Mouse (Mus musculus): ENCODE results near the gene Wfs1. TPM values are rescaled to one million over a fixed set of nuclear protein-coding genes. Genes with fewer than 3 reads are reported as not detected.

Gene Wfs1
- polyA plus RNA-seq, 1 experiment from 2014 or later = 7.4 TPM

- no peak for ATAC-seq (ENCODE audit: low read depth)
- no peak overlapping the region for H3K27ac ChIP-seq (ENCODE audit: low read depth, low read length)
- 96% methylated on average over 4 of the region's 4 CpGs for WGBS
These were observed 72.4 kb downstream of the Wfs1 start for GRCm38 (mm10) chr5:36916581-36916980.

More at GRCm38 (mm10) chr5:36916581-36916980, 72.4 kb downstream of the Wfs1 start:
- Histone ChIP-seq H3K4me2 (ENCODE audit: low read depth, low read length) (no peak overlapping the region), H3K27me3 (ENCODE audit: control insufficient read depth, insufficient read depth, low read length) (no peaks in the 10 kb centered on the region), H3K4me3 (ENCODE audit: low read depth, low read length) (no peak overlapping the region), H3K9ac (replicated peaks; ENCODE audit: low read depth, low read length) (no peak overlapping the region), H3K4me1 (ENCODE audit: control insufficient read depth, insufficient read depth, low read length) (peaks cover 16% of the 10 kb centered on the region), H3K9me3 (ENCODE audit: control insufficient read depth, low read length) (no peaks in the 10 kb centered on the region), H3K36me3 (ENCODE audit: control insufficient read depth, insufficient read depth, low read length) (no peaks in the 10 kb centered on the region)

Other genes with a start within 250 kb of the Wfs1 start
- gene Bloc1s4, start 240.6 kb downstream of the Wfs1 start, polyA plus RNA-seq (2014; fragmentation: Nextera tagmentation; extraction: Ambion mirVana) = 26.6 and 27.0 TPM in 2 replicates
- gene Mrfap1, start 192.4 kb downstream of the Wfs1 start, polyA plus RNA-seq (2014; fragmentation: Nextera tagmentation; extraction: Ambion mirVana) = 310 and 339 TPM in 2 replicates
- 12.2 and 14.0 TPM in 2 replicates for gene Man2b2, start 158.6 kb downstream of the Wfs1 start, polyA plus RNA-seq (2014; fragmentation: Nextera tagmentation; extraction: Ambion mirVana)
- gene Ppp2r2c, start 120.7 kb downstream of the Wfs1 start, polyA plus RNA-seq (2014; fragmentation: Nextera tagmentation; extraction: Ambion mirVana) = 64.1 and 67.0 TPM in 2 replicates
- gene Gm1043, start 96.2 kb upstream of the Wfs1 start, polyA plus RNA-seq (2014; fragmentation: Nextera tagmentation; extraction: Ambion mirVana) = 2.0 and 2.6 TPM in 2 replicates

Measured in neural tube, embryonic 14.5 days (tissue).